In genomic region chr11:115381743-115382539, GRCm38 (mm10) we compare ENCODE assay signal across 8 mouse cellular contexts. TPM values are rescaled to one million over a fixed set of nuclear protein-coding genes. Genes with fewer than 3 reads are reported as not detected.
DNase-seq lines count a peak whose midpoint lies in the region; ATAC-seq and TF ChIP-seq lines count a peak whose summit lies in the region.

Cdr2l (plus strand) TSS chr11:115381916.

- no peaks in the 10 kb centered on the region for H3K36me3 ChIP-seq in embryonic facial prominence, embryonic 12.5 days
- no peaks in the 10 kb centered on the region for H3K36me3 ChIP-seq in heart, adult 2 months (ENCODE audit: control insufficient read depth, insufficient read depth, low read length)
- no peaks in the 10 kb centered on the region for H3K36me3 ChIP-seq in kidney, adult 2 months (ENCODE audit: control insufficient read depth, insufficient read depth, low read length)
- H3K36me3 ChIP-seq in limb, embryonic 12.5 days = no peaks in the 10 kb centered on the region
- H3K36me3 ChIP-seq in midbrain, embryonic 15.5 days (replicated peaks) = no peaks in the 10 kb centered on the region
- no peaks in the 10 kb centered on the region for H3K36me3 ChIP-seq in stomach, embryonic 16.5 days (ENCODE audit: control insufficient read depth, insufficient read depth, low read length)

- peak within 1 kb of the TSS; percentile 91 for H3K9ac ChIP-seq in embryonic facial prominence, embryonic 12.5 days
- H3K9ac ChIP-seq in heart, adult 2 months (ENCODE audit: low read depth, low read length) = peak within 1 kb of the TSS; percentile 95
- peak within 1 kb of the TSS; percentile 90 for H3K9ac ChIP-seq in limb, embryonic 12.5 days (replicated peaks)
- H3K9ac ChIP-seq in midbrain, embryonic 15.5 days = peak within 1 kb of the TSS; percentile 81
- peak within 1 kb of the TSS; percentile 86 for H3K9ac ChIP-seq in stomach, embryonic 16.5 days (ENCODE audit: low read length)

- TF ChIP-seq POLR2A in heart, adult 2 months (IDR thresholded peaks at IDR 0.05; ENCODE audit: insufficient read depth, low read depth, low read length) = peak; percentile 77
- TF ChIP-seq POLR2A in kidney, adult 2 months (IDR thresholded peaks at IDR 0.05; ENCODE audit: low read depth, low read length) = no peak

- H3K79me2 ChIP-seq in heart, adult 2 months (replicated peaks; ENCODE audit: control insufficient read depth, insufficient read depth, low read length) = no peaks in the 10 kb centered on the region

- H3K27me3 ChIP-seq in embryonic facial prominence, embryonic 12.5 days = no peaks in the 10 kb centered on the region
- H3K27me3 ChIP-seq in heart, adult 2 months (ENCODE audit: control insufficient read depth, insufficient read depth, low read length) = no peaks in the 10 kb centered on the region
- H3K27me3 ChIP-seq in kidney, adult 2 months (replicated peaks; ENCODE audit: control insufficient read depth, insufficient read depth, low read length) = no peaks in the 10 kb centered on the region
- H3K27me3 ChIP-seq in limb, embryonic 12.5 days = peaks cover 4% of the 10 kb centered on the region
- no peaks in the 10 kb centered on the region for H3K27me3 ChIP-seq in midbrain, embryonic 15.5 days (replicated peaks)
- no peaks in the 10 kb centered on the region for H3K27me3 ChIP-seq in stomach, embryonic 16.5 days (ENCODE audit: control insufficient read depth, insufficient read depth, low read length)

- WGBS in embryonic facial prominence, embryonic 12.5 days = under 1% methylated on average over 70 of the region's 76 CpGs
- WGBS in heart, adult 2 months = 1% methylated on average over 73 of the region's 76 CpGs
- WGBS in kidney, adult 2 months = under 1% methylated on average over 75 of the region's 76 CpGs
- WGBS in limb, embryonic 12.5 days = under 1% methylated on average over 76 of the region's 76 CpGs
- WGBS in midbrain, embryonic 15.5 days = under 1% methylated on average over 67 of the region's 76 CpGs
- under 1% methylated on average over 73 of the region's 76 CpGs for WGBS in stomach, embryonic 16.5 days

- intact Hi-C loops in heart, adult 2 months (cut with DNase I) = loop anchor here (2.0 kb wide), 1 partner anchor 21 kb away; the partner anchor contains the start of gene Mrpl58

- peaks cover 38% of the 10 kb centered on the region for H3K4me1 ChIP-seq in embryonic facial prominence, embryonic 12.5 days
- H3K4me1 ChIP-seq in heart, adult 2 months (ENCODE audit: control insufficient read depth, insufficient read depth, low read length) = peaks cover 6% of the 10 kb centered on the region
- H3K4me1 ChIP-seq in kidney, adult 2 months (ENCODE audit: control insufficient read depth, insufficient read depth, low read length) = no peaks in the 10 kb centered on the region
- peaks cover 36% of the 10 kb centered on the region for H3K4me1 ChIP-seq in limb, embryonic 12.5 days (replicated peaks)
- H3K4me1 ChIP-seq in midbrain, embryonic 15.5 days = peaks cover 44% of the 10 kb centered on the region
- H3K4me1 ChIP-seq in stomach, embryonic 16.5 days (ENCODE audit: control insufficient read depth, insufficient read depth, low read length) = peaks cover 16% of the 10 kb centered on the region

- peak; percentile 78 for ATAC-seq in embryonic facial prominence, embryonic 12.5 days (ENCODE audit: insufficient number of reproducible peaks, insufficient read depth, low FRiP score, low TSS enrichment)
- ATAC-seq in limb, embryonic 12.5 days (ENCODE audit: insufficient number of reproducible peaks, insufficient read depth, low FRiP score, low TSS enrichment, low read depth) = peak; percentile 71
- peak; percentile 88 for ATAC-seq in midbrain, embryonic 15.5 days (replicated peaks)
- peak; percentile 90 for ATAC-seq in stomach, embryonic 16.5 days (ENCODE audit: insufficient read depth, low FRiP score)

- peak; percentile 88 for DNase-seq in layer of hippocampus, adult 11-12 months (ENCODE audit: low spot score)
- no peak for DNase-seq in layer of hippocampus, adult 9-10 months (ENCODE audit: low spot score)
- DNase-seq in heart, adult 2 months = peak; percentile 93 to 94
- peak; percentile 97 for DNase-seq in kidney, adult 2 months

- peak within 1 kb of the TSS; percentile 76 for H3K4me2 ChIP-seq in embryonic facial prominence, embryonic 12.5 days (replicated peaks)
- peak within 1 kb of the TSS; percentile 87 for H3K4me2 ChIP-seq in limb, embryonic 12.5 days
- peak within 1 kb of the TSS; percentile 80 for H3K4me2 ChIP-seq in midbrain, embryonic 15.5 days
- H3K4me2 ChIP-seq in stomach, embryonic 16.5 days (ENCODE audit: low read depth, low read length) = peak within 1 kb of the TSS; percentile 82

- H3K4me3 ChIP-seq in embryonic facial prominence, embryonic 12.5 days = peak within 1 kb of the TSS; percentile 78
- H3K4me3 ChIP-seq in heart, adult 2 months = peak within 1 kb of the TSS; percentile 76
- H3K4me3 ChIP-seq in kidney, adult 2 months (ENCODE audit: insufficient read depth, low read depth, low read length) = peak within 1 kb of the TSS; percentile 69
- peak within 1 kb of the TSS; percentile 84 for H3K4me3 ChIP-seq in limb, embryonic 12.5 days (replicated peaks)
- H3K4me3 ChIP-seq in midbrain, embryonic 15.5 days = peak within 1 kb of the TSS; percentile 59
- peak within 1 kb of the TSS; percentile 72 for H3K4me3 ChIP-seq in stomach, embryonic 16.5 days (replicated peaks; ENCODE audit: low read length)

- 0 out of 2 replicates have a peak, but pooled peaks have one; percentile 7 for TF ChIP-seq CTCF in heart, adult 2 months (IDR thresholded peaks at IDR 0.05)
- TF ChIP-seq CTCF in kidney, adult 2 months (conservative IDR thresholded peaks at IDR 0.05; ENCODE audit: insufficient read depth, insufficient read length, low read depth, low read length) = no peak

- peak within 1 kb of the TSS; percentile 88 for H3K27ac ChIP-seq in embryonic facial prominence, embryonic 12.5 days
- H3K27ac ChIP-seq in heart, adult 2 months = peak within 1 kb of the TSS; percentile 84
- H3K27ac ChIP-seq in kidney, adult 2 months (ENCODE audit: insufficient read depth, low read depth, low read length) = peak within 1 kb of the TSS; percentile 25
- H3K27ac ChIP-seq in limb, embryonic 12.5 days = peak within 1 kb of the TSS; percentile 90
- peak within 1 kb of the TSS; percentile 87 for H3K27ac ChIP-seq in midbrain, embryonic 15.5 days
- peak within 1 kb of the TSS; percentile 83 for H3K27ac ChIP-seq in stomach, embryonic 16.5 days (ENCODE audit: low read length)

- H3K9me3 ChIP-seq in embryonic facial prominence, embryonic 12.5 days = no peaks in the 10 kb centered on the region
- H3K9me3 ChIP-seq in limb, embryonic 12.5 days = peaks cover 4% of the 10 kb centered on the region; the same call in 1 of the 2 replicates
- H3K9me3 ChIP-seq in midbrain, embryonic 15.5 days = no peaks in the 10 kb centered on the region
- no peaks in the 10 kb centered on the region for H3K9me3 ChIP-seq in stomach, embryonic 16.5 days (replicated peaks; ENCODE audit: control insufficient read depth, low read length)

- no peak for TF ChIP-seq EP300 in heart, adult 2 months (IDR thresholded peaks at IDR 0.05; ENCODE audit: insufficient read depth, low read depth, low read length)

RNA-seq across cellular contexts. Expression of gene Cdr2l, which starts in this region (rescaled TPM):
- polyA plus RNA-seq in embryonic facial prominence, embryonic 12.5 days (2016; fragmentation: Nextera tagmentation; extraction: Ambion mirVana) = 19.7 and 20.6 TPM in 2 replicates
- 1 to 10 TPM; 4.5 TPM for total RNA-seq in heart, adult 2 months (2021)
- polyA plus RNA-seq in heart, adult 2 months (2012; rRNA removed) = 6.2 and 6.7 TPM in 2 replicates
- 5.3 and 5.6 TPM in 2 replicates for polyA plus RNA-seq in kidney, adult 2 months (2012; rRNA removed)
- 19.7 and 19.9 TPM in 2 replicates for polyA plus RNA-seq in limb, embryonic 12.5 days (2016; fragmentation: Nextera tagmentation; extraction: Ambion mirVana)
- polyA plus RNA-seq in midbrain, embryonic 15.5 days (2015; fragmentation: Nextera tagmentation; extraction: Ambion mirVana) = 26.9 and 27.3 TPM in 2 replicates
- polyA plus RNA-seq in stomach, embryonic 16.5 days (2015; fragmentation: Nextera tagmentation; extraction: Ambion mirVana) = 6.1 and 6.6 TPM in 2 replicates

Comparison
In these comparisons a context has a peak if more than half of its experiments do, and no peak if none do; other contexts are left out.
1. H3K27ac ChIP-seq: peak in every context shown above with its lines; median percentile 90 in limb, embryonic 12.5 days; 88 in embryonic facial prominence, embryonic 12.5 days; 87 in midbrain, embryonic 15.5 days; 84 in heart, adult 2 months; 83 in stomach, embryonic 16.5 days; 25 in kidney, adult 2 months.